Mouse (Mus musculus) embryonic facial prominence, embryonic 12.5 days (tissue): ENCODE results near the gene Ets1. TPM values are rescaled to one million over a fixed set of nuclear protein-coding genes. Genes with fewer than 3 reads are reported as not detected.

Experiments
- ATAC-seq: fragments of 200-750 bp; cut with Nextera tagmentation; 2 replicates; pipeline ENCODE4 v1.8.0; 2017; ENCODE audit not compliant: insufficient number of reproducible peaks, insufficient read depth, low FRiP score, low TSS enrichment
- H3K27ac ChIP-seq: fragments of 300-500 bp; sonication (generic); 2 replicates; pipeline ENCODE4 v1.5.1; 2016; ENCODE audit warnings: mild to moderate bottlenecking
- H3K27me3 ChIP-seq: fragments of 300-500 bp; sonication (generic); 2 replicates; pipeline ENCODE4 v1.6.1; 2016; ENCODE audit warnings: mild to moderate bottlenecking, moderate library complexity
- H3K36me3 ChIP-seq: fragments of 300-500 bp; sonication (generic); 2 replicates; pipeline ENCODE4 v1.6.1; 2016; ENCODE audit warnings: mild to moderate bottlenecking
- H3K4me1 ChIP-seq: fragments of 300-500 bp; sonication (generic); 2 replicates; pipeline ENCODE4 v1.6.1; 2016
- H3K4me2 ChIP-seq: fragments of 300-500 bp; sonication (generic); replicated peaks from 2 replicates; pipeline ENCODE4 v1.6.1; 2016; ENCODE audit warnings: mild to moderate bottlenecking, moderate library complexity
- H3K4me3 ChIP-seq: fragments of 300-500 bp; sonication (generic); 2 replicates; pipeline ENCODE4 v1.5.1; 2016; ENCODE audit warnings: mild to moderate bottlenecking
- H3K9ac ChIP-seq: fragments of 300-500 bp; sonication (generic); 2 replicates; pipeline ENCODE4 v1.6.1; 2016; ENCODE audit warnings: mild to moderate bottlenecking, moderate library complexity
- H3K9me3 ChIP-seq: fragments of 300-500 bp; sonication (generic); 2 replicates; pipeline ENCODE4 v1.6.1; 2016; ENCODE audit warnings: mild to moderate bottlenecking, moderate library complexity
- WGBS: fragments of 180-500 bp; shearing (Covaris S2); methylation state at CpG from one replicate; pipeline ENCODE4 v1.1.7; 2016; 5-methylcytosine and 5-hydroxymethylcytosine counted together
- polyA plus RNA-seq: library from polyadenylated mRNA; unstranded; fragments of >200 nt; fragmentation: Nextera tagmentation; extraction: Ambion mirVana; gene quantifications from 2 replicates; pipeline ENCODE4 v1.2.1, GENCODE M21; 2016

Ets1 gene
- polyA plus RNA-seq, 1 experiment from 2014 or later, result 46.0 TPM

DNA sequence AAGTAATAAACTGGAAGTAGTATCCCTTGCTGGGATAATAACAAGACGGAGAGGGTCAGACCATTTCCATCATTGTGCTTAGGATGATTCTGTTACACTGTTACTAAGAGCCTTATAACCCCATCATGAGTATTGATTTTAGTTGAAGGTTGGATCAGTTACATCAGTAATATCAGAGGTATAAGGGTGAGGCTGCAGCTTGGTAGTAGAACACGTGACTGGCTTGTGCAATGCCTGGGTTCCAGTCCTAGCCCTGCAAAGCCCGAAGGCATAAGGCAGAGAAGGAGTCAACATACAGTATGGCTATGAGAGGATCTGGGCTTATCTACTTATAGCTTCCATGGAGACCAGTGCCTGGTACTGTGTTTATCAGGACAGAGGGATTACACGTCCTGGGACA is 82.8 kb downstream of the Ets1 start:
- Histone ChIP-seq H3K9me3 (no peaks in the 10 kb centered on the region), H3K9ac (no peak overlapping the region), H3K36me3 (no peaks in the 10 kb centered on the region), H3K27ac (no peak overlapping the region), H3K27me3 (no peaks in the 10 kb centered on the region), H3K4me3 (no peak overlapping the region), H3K4me1 (peaks cover 65% of the 10 kb centered on the region), H3K4me2 (no peak overlapping the region)
- 84% methylated on average over 4 of the region's 4 CpGs for WGBS
- ATAC-seq, result no peak

DNA sequence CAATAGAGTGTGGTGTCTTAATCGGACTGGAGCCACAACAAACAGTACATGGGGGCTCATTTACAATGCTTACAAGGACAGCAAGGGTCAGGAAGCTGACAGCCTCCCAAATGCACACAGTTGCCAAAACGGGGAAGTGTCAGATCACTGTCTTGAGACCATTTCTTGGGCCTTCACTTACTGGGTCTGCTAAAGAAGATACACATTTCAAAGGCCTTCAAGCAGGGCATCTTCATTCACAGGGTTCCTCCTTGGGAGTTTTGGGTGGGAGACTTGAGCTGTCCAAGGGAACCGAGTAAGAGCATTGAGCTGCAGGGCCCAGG is 83.9 kb downstream of the Ets1 start:
- Histone ChIP-seq H3K4me2 (peak overlapping the region; percentile 1; the same call in 1 of the 2 replicates), H3K4me1 (peaks cover 60% of the 10 kb centered on the region), H3K9me3 (no peaks in the 10 kb centered on the region), H3K9ac (no peak overlapping the region), H3K27me3 (no peaks in the 10 kb centered on the region), H3K36me3 (no peaks in the 10 kb centered on the region), H3K27ac (peak overlapping the region; percentile 83), H3K4me3 (no peak overlapping the region)
- WGBS, result 24% methylated on average over 3 of the region's 3 CpGs
- ATAC-seq, result no peak

DNA sequence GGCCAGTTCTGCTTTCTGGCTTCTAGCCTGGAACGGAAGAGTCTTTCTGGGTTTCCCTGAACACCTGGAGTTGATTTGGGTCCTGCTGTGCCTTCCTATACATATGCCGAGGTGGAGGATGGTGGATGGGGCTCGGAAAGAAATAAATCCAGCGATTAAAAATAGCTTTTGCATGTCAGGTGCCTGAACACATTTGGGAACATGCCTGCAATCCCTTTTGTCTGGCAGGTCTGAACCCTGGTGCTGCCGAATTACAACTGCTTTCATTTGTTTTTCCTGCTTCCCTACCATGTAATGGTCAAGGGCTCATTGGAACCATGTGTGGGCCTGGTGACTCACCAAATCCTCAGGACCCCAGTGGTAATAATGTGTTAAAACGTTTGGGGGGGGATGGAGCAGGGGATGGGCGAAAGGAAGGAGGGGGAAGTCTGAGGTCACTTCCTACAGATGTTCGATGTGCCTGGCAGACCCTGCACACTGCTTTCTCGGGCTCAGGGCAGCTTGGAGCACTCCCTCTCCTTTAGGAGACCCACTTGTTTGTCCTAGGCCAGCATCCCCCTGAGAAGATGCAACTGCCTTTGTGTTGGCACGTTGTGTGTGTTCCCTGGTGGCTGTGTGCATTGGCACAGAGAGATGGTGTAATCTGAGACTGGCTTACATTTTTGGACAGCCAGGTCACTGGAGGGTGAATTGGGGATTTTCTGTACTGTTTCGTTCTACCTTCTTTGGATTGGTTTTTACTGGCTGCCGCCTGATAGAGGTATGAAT is 84.4 kb downstream of the Ets1 start:
- Histone ChIP-seq H3K4me2 (peak overlapping the region; percentile 1; the same call in 1 of the 2 replicates), H3K27ac (peak overlapping the region; percentile 83), H3K9ac (no peak overlapping the region), H3K9me3 (no peaks in the 10 kb centered on the region), H3K4me1 (peaks cover 54% of the 10 kb centered on the region), H3K27me3 (no peaks in the 10 kb centered on the region), H3K36me3 (no peaks in the 10 kb centered on the region), H3K4me3 (no peak overlapping the region)
- WGBS, result 16% methylated on average over 12 of the region's 12 CpGs
- peak; percentile 44; the same call in 1 of the 2 replicates for ATAC-seq

DNA sequence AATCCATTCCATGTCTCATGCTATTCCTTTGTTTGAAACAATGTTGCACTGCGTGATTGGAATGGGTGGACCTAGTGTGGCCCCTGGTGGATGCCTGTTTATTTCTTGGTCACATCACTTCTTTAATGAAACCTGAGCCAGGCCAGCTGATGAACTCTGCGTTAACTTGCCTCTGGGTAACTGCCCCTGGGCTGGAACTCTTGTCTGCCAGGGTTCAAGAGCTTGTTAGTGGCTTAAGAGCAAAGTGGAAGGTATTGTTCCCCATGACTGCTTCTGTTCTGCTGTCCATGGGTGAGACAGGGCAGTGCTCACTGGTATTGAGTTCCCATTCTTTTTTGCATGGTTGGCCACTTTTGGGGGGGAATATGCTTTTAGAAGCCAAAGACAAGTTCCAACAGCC is 85.1 kb downstream of the Ets1 start:
- peaks cover 51% of the 10 kb centered on the region for H3K4me1 ChIP-seq
- H3K27ac ChIP-seq, result peak overlapping the region; percentile 83
- H3K4me2 ChIP-seq, result no peak overlapping the region
- H3K36me3 ChIP-seq, result no peaks in the 10 kb centered on the region
- H3K4me3 ChIP-seq, result no peak overlapping the region
- no peaks in the 10 kb centered on the region for H3K27me3 ChIP-seq
- H3K9ac ChIP-seq, result no peak overlapping the region
- WGBS, result 14% methylated on average over 2 of the region's 2 CpGs
- no peak; the same call in 1 of the 2 replicates for ATAC-seq
- H3K9me3 ChIP-seq, result no peaks in the 10 kb centered on the region

DNA sequence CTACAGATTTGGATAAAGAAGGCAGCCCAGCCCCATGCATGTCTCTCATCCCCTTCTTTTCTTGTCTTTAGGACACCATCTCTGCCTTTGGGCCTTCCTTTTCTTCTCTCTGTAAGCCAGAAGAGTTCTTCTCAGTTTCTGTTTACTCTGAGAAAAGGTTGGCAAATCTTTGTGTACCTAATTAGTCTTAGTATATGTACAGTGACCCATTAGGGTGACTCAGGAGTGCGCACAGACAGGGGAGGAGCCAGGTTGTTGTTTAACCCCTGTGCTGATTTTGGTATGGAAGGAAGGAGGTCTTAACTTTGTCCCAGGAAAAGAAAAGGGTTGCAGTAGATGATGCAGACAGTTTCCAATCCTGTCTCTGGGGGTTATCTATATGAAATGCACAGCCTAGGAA is 86.2 kb downstream of the Ets1 start:
- H3K4me2 ChIP-seq, result no peak overlapping the region
- H3K4me3 ChIP-seq, result no peak overlapping the region
- no peak for ATAC-seq
- no peaks in the 10 kb centered on the region for H3K27me3 ChIP-seq
- H3K27ac ChIP-seq, result no peak overlapping the region
- 85% methylated on average over 1 of the region's 1 CpGs for WGBS
- peaks cover 46% of the 10 kb centered on the region for H3K4me1 ChIP-seq
- H3K9me3 ChIP-seq, result no peaks in the 10 kb centered on the region
- H3K36me3 ChIP-seq, result 0 out of 2 replicates have a peak, but pooled peaks cover 3% of the 10 kb centered on the region
- H3K9ac ChIP-seq, result no peak overlapping the region

DNA sequence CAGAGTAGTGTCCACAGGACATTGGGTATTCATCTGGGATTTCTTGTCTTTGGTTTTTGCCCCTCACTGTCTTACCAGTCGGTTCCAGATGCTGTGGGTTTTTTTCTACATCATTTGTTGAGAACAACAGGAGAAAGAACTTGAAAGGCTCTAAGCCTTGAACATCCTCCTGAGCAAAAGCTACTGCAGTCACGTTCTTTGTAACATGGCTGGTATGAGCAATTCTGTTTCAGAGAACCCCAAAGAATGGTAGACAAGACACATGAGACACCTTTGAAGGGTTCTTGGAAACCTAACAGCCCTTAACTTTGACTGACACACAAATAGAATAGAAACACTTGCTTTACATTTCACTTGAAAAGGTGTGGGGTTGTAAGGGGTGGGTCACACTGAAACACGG is 86.9 kb downstream of the Ets1 start:
- H3K36me3 ChIP-seq, result 0 out of 2 replicates have a peak, but pooled peaks cover 5% of the 10 kb centered on the region
- 77% methylated on average over 3 of the region's 3 CpGs for WGBS
- H3K4me1 ChIP-seq, result peaks cover 38% of the 10 kb centered on the region

DNA sequence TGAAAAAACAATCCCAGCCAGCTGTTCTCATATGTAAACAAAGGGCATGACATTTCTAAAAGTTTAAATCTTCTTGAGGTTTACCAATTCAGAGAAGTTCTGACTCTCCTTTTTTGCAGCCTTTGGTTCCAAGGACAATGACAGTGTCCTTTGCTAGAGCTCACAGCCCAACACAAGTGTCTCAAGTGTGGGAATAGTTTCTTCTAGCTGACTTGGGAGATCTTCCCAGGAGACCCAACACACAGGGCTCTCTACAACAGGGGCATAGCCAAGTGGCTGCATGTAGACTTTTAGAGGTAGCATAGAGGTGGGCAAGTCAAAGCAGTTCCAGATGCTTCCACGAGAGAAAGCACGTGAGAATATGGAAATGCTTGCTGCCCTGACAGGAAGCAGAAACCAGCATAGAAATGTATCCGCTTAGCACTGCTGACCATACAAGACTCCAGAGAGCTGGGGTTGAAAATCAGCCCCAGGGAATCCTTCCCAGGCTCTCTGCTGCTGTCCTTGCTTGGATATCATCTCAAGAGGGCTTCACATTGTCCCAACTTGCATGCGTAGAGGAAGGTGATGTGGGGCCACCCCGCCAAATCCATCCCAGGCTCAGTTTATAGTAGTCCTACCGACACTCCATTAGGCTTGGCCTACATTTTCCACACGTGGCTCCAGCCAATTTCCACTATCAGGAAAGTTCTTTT is 88.3 kb downstream of the Ets1 start:
- WGBS, result 70% methylated on average over 7 of the region's 7 CpGs
- Histone ChIP-seq H3K27ac (no peak overlapping the region), H3K4me1 (peaks cover 30% of the 10 kb centered on the region), H3K9ac (no peak overlapping the region), H3K36me3 (0 out of 2 replicates have a peak, but pooled peaks cover 5% of the 10 kb centered on the region), H3K4me2 (no peak overlapping the region), H3K27me3 (no peaks in the 10 kb centered on the region), H3K9me3 (no peaks in the 10 kb centered on the region), H3K4me3 (no peak overlapping the region)
- no peak for ATAC-seq

More for the DNA sequence above, 86.9 kb downstream of the Ets1 start:
- Histone ChIP-seq H3K4me3 (no peak overlapping the region), H3K27ac (no peak overlapping the region), H3K9ac (no peak overlapping the region), H3K27me3 (no peaks in the 10 kb centered on the region), H3K9me3 (no peaks in the 10 kb centered on the region), H3K4me2 (no peak overlapping the region)
- ATAC-seq, result no peak

DNA sequence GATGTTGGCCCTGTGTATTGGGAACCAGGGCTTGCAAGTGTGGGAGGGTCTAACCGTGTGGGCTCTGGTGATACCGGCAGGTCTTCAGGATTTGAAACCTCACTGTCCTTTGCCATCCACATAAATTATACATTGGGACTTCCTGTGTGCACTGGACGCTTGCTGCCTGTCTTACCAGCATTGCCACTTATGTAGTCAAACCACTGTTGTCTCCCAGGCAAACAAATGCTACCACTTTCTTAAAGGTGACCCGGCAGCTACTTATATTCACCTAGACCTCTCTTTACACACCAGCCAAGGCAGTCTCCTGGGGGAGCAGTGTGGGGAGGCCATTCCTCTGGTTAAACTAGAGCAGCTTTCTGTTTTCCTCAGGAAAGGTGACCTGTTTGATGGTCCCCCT is 89.9 kb downstream of the Ets1 start:
- no peak for ATAC-seq
- H3K27me3 ChIP-seq, result no peaks in the 10 kb centered on the region

DNA sequence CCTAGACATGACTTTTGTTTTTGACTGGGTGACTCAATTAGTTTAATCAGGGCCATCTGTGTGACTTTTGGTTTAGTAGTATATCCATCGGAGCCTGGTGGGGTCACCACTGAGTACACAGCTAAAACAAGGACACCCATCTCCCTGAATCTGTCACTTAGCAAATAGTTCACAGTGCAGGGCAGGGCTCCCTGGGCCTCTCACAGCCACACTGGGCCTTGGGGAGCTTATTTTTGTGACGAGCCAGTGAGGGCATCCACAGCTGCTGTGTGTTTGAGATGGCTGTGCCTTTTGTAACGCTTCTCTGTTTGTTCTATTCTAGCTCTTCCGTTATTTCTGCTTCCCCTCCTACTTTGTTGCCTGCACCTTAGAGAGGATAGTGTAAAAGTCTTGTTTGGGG is 90.6 kb downstream of the Ets1 start:
- WGBS, result 56% methylated on average over 4 of the region's 4 CpGs
- no peaks in the 10 kb centered on the region for H3K27me3 ChIP-seq

More for the DNA sequence above, 89.9 kb downstream of the Ets1 start:
- peaks cover 5% of the 10 kb centered on the region; the same call in 1 of the 2 replicates for H3K36me3 ChIP-seq
- 89% methylated on average over 4 of the region's 4 CpGs for WGBS
- no peak overlapping the region for H3K27ac ChIP-seq
- no peak overlapping the region for H3K9ac ChIP-seq
- peaks cover 22% of the 10 kb centered on the region for H3K4me1 ChIP-seq
- no peak overlapping the region for H3K4me3 ChIP-seq
- no peaks in the 10 kb centered on the region for H3K9me3 ChIP-seq
- no peak overlapping the region for H3K4me2 ChIP-seq

DNA sequence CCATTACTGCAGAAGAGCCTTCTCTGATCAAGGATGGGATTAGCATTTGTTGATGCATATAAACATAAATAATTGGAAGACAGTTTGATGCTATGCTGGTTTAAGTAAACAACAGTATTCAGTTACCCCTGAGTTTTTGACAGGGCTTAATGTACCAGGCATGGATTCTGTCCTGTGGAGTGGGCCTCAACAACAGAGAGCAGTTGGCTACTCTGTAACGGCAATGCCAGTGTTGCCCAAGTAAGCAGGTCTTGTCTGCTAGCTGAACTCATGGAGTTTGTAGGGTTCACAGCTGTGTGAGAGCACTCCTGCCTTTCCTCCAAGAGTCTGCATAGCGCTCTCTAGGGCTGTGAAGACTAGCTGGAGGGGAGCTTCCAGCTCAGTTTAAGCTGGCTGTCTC is 91.0 kb downstream of the Ets1 start:
- Histone ChIP-seq H3K27me3 (no peaks in the 10 kb centered on the region), H3K36me3 (peaks cover 5% of the 10 kb centered on the region; the same call in 1 of the 2 replicates), H3K27ac (no peak overlapping the region), H3K4me1 (peaks cover 18% of the 10 kb centered on the region), H3K4me2 (no peak overlapping the region), H3K9me3 (no peaks in the 10 kb centered on the region), H3K4me3 (no peak overlapping the region), H3K9ac (no peak overlapping the region)
- WGBS, result 90% methylated on average over 2 of the region's 2 CpGs
- no peak for ATAC-seq

More for the DNA sequence above, 90.6 kb downstream of the Ets1 start:
- Histone ChIP-seq H3K9ac (no peak overlapping the region), H3K4me3 (no peak overlapping the region), H3K36me3 (peaks cover 5% of the 10 kb centered on the region; the same call in 1 of the 2 replicates), H3K9me3 (no peaks in the 10 kb centered on the region), H3K4me1 (peaks cover 17% of the 10 kb centered on the region), H3K4me2 (no peak overlapping the region), H3K27ac (no peak overlapping the region)
- no peak for ATAC-seq

DNA sequence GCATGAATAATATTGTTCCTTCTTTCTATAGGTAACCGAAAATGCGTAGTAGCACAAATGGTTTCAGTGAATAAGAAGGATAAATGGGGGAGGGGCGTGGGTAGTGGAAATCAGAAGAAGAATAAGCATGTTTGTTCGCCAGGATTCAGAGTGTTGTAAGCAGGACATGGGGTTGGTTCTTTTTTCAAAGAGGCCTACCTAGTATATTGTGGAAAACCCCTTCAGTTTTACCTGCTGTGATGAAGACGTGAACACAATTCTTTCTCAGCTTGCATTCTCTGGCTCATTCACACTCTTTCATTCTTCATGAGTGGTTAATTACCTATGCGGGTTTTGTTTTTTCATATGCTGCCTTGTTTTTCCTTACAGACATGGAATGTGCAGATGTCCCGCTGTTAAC is 92.3 kb downstream of the Ets1 start:
- no peak overlapping the region for H3K4me2 ChIP-seq
- no peak overlapping the region for H3K27ac ChIP-seq
- no peaks in the 10 kb centered on the region for H3K27me3 ChIP-seq
- no peaks in the 10 kb centered on the region for H3K9me3 ChIP-seq
- peaks cover 18% of the 10 kb centered on the region for H3K4me1 ChIP-seq
- no peak overlapping the region for H3K4me3 ChIP-seq
- H3K9ac ChIP-seq, result no peak overlapping the region
- WGBS, result 84% methylated on average over 7 of the region's 7 CpGs
- ATAC-seq, result no peak
- peaks cover 5% of the 10 kb centered on the region; the same call in 1 of the 2 replicates for H3K36me3 ChIP-seq

DNA sequence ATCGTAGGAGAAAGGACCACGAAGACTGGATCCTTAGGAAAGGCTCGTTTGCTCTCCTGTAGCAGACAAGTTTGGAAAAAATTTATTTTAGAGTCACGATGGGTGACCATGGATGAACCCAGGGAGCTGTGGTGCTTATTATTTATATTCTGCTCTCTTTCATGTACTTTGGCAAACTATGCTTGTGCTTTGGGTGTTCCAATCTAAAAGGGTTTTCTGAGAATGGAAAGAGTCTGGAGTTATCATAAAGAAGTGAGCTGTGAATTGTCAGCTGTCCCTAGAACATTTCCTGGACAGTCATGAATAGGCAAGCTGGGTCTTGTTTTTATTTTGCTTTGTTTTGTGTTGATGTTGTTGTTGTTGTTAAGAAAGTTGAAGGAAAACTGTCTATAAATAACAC is 92.8 kb downstream of the Ets1 start:
- no peak for ATAC-seq
- H3K27ac ChIP-seq, result no peak overlapping the region
- H3K36me3 ChIP-seq, result peaks cover 5% of the 10 kb centered on the region; the same call in 1 of the 2 replicates
- no peak overlapping the region for H3K4me3 ChIP-seq
- no peak overlapping the region for H3K9ac ChIP-seq
- no peak overlapping the region for H3K4me2 ChIP-seq
- H3K9me3 ChIP-seq, result no peaks in the 10 kb centered on the region
- WGBS, result 76% methylated on average over 4 of the region's 4 CpGs
- peaks cover 18% of the 10 kb centered on the region for H3K4me1 ChIP-seq
- H3K27me3 ChIP-seq, result no peaks in the 10 kb centered on the region
